19 mouse cellular contexts compared by ENCODE assay signal in the genomic region with DNA sequence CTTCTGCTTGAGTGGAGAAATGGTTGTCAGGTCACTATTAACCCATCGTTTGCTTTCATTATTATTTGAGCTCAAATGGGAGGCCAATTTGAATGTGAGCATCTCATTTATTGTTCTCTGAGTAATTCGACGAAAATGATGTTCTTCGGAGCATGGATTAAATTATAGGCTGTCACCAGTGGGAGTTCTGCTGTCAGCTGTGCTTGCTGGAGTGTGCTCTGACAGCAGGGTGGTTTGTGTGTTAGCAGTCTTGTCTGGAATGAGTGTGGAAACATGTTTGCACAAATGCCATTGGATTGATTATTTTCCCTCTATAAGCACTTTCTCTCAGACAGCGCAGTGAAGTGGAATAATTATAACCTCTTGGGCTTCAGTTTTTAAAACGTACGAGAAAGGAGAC. TPM values are rescaled to one million over a fixed set of nuclear protein-coding genes. Genes with fewer than 3 reads are reported as not detected.
"Had no signal": no experiment of that assay in that cellular context is flagged by ENCODE, and none has a peak within 500 bp of the region (broad histone marks: within the 10 kb centered on the region; RNA-seq: fewer than 3 reads in every experiment).

No protein-coding gene starts in this region.

- H3K9me3 ChIP-seq: limb, embryonic 13.5 days; midbrain, embryonic 15.5 days; neural tube, embryonic 13.5 days had no signal

- H3K4me2 ChIP-seq: limb, embryonic 13.5 days; midbrain, embryonic 15.5 days; neural tube, embryonic 13.5 days had no signal

- ATAC-seq: midbrain, embryonic 15.5 days had no signal

- H3K9ac ChIP-seq: limb, embryonic 13.5 days; liver, embryonic 14.5 days; midbrain, embryonic 15.5 days; neural tube, embryonic 13.5 days had no signal

- H3K4me3 ChIP-seq: limb, embryonic 13.5 days; midbrain, embryonic 15.5 days; neural tube, embryonic 13.5 days had no signal

- DNase-seq: kidney, adult 8-10 months; kidney, postnatal 36 days; left cerebral cortex, postnatal 4 days; lung, adult 18-20 months; right cerebral cortex, adult 18-20 months; right cerebral cortex, postnatal 25 days; spleen, adult 18-20 months; thymus, adult 2 months; thymus, postnatal 25 days had no signal

- H3K27ac ChIP-seq: limb, embryonic 13.5 days; liver, embryonic 14.5 days; midbrain, embryonic 15.5 days; neural tube, embryonic 13.5 days had no signal

- H3K27me3 ChIP-seq: limb, embryonic 13.5 days; midbrain, embryonic 15.5 days; neural tube, embryonic 13.5 days had no signal

- H3K4me1 ChIP-seq: limb, embryonic 13.5 days; midbrain, embryonic 15.5 days; neural tube, embryonic 13.5 days had no signal

RNA-seq across cellular contexts. Expression of gene Csrp3, which starts 44.5 kb away (rescaled TPM):
- total RNA-seq: layer of hippocampus, adult 18-20 months; layer of hippocampus, postnatal 10 days; left cerebral cortex, adult 18-20 months; left cerebral cortex, postnatal 10 days; left cerebral cortex, postnatal 4 days had no signal
- polyA plus RNA-seq: testis, adult 2 months; urinary bladder, adult 2 months had no signal
